Mouse (Mus musculus) kidney, adult 10 weeks (tissue): Measurements from ENCODE around the gene Gm48551. TPM values are rescaled to one million over a fixed set of nuclear protein-coding genes. Genes with fewer than 3 reads are reported as not detected.

ENCODE experiments used
- polyA plus RNA-seq: library from polyadenylated mRNA; stranded (reverse); fragments of 350-450 nt; fragmentation: Illumina TruSeq; extraction: RNeasy Lipid Tissue Mini Kit (QIAGEN cat#74804); gene quantifications from one replicate; pipeline ENCODE4 v1.2.3, GENCODE M21; 2014; ENCODE audit warnings: low read depth, low replicate concordance

Gm48551 gene
- polyA plus RNA-seq: not detected

GRCm38 (mm10) chr10:81383802-81384604, at the start of gene Gm48551, which contains the start of gene Dohh:
Gene Gm48551 (plus strand): TSS chr10:81384466.
Gene Dohh (plus strand): TSS chr10:81384428.

GRCm38 (mm10) chr10:81342686-81343505, 41.4 kb upstream of the Gm48551 start, which contains the start of gene Gipc3:
Gene Gipc3 (minus strand): TSS chr10:81343266.

GRCm38 (mm10) chr10:81350351-81351063, 33.8 kb upstream of the Gm48551 start, which contains the start of gene Hmg20b:
Gene Hmg20b (minus strand): TSS chr10:81350480.

GRCm38 (mm10) chr10:81356991-81357844, 27.0 kb upstream of the Gm48551 start, which contains the start of gene Mfsd12:
Gene Mfsd12 (plus strand): TSS chr10:81357491.

GRCm38 (mm10) chr10:81365672-81366476, 18.4 kb upstream of the Gm48551 start, which contains the start of gene 4930404N11Rik:
Gene 4930404N11Rik (minus strand): TSS chr10:81365816.

GRCm38 (mm10) chr10:81377793-81378552, 6.3 kb upstream of the Gm48551 start, which contains the start of gene Fzr1:
Gene Fzr1 (minus strand): TSS chr10:81378516.

GRCm38 (mm10) chr10:81388505-81389055, 4.3 kb downstream of the Gm48551 start, which contains the start of gene Gm48552:
Gene Gm48552 (plus strand): TSS chr10:81389005.

GRCm38 (mm10) chr10:81392781-81393185, 8.5 kb downstream of the Gm48551 start, which contains the start of gene Smim24:
Gene Smim24 (plus strand): TSS chr10:81393051.

Other genes with a start within 250 kb of the Gm48551 start
- 8.1 TPM for gene Zbtb7a, start 249.2 kb upstream of the Gm48551 start, polyA plus RNA-seq
- gene Pias4, start 216.5 kb upstream of the Gm48551 start, polyA plus RNA-seq: not detected
- gene Eef2, start 207.8 kb upstream of the Gm48551 start, polyA plus RNA-seq: 6.2 TPM
- not detected for gene Dapk3, start 201.5 kb upstream of the Gm48551 start, polyA plus RNA-seq
- not detected for gene 4930442H23Rik, start 200.6 kb upstream of the Gm48551 start, polyA plus RNA-seq
- gene Nmrk2, start 182.4 kb upstream of the Gm48551 start, polyA plus RNA-seq: not detected
- not detected for gene Atcay, start 153.6 kb upstream of the Gm48551 start, polyA plus RNA-seq
- gene Zfr2, start 151.3 kb upstream of the Gm48551 start, polyA plus RNA-seq: 0.20 TPM
- not detected for gene Matk, start 131.5 kb upstream of the Gm48551 start, polyA plus RNA-seq
- 1.6 TPM for gene Mrpl54, start 117.5 kb upstream of the Gm48551 start, polyA plus RNA-seq
- gene Apba3, start 117.5 kb upstream of the Gm48551 start, polyA plus RNA-seq: not detected
- 2.5 TPM for gene Tjp3, start 92.9 kb upstream of the Gm48551 start, polyA plus RNA-seq
- 1.1 TPM for gene Pip5k1c, start 91.5 kb upstream of the Gm48551 start, polyA plus RNA-seq
- 0.16 TPM for gene Cactin, start 63.4 kb upstream of the Gm48551 start, polyA plus RNA-seq
- not detected for gene Tbxa2r, start 55.7 kb upstream of the Gm48551 start, polyA plus RNA-seq
- not detected for gene Gipc3, start 41.2 kb upstream of the Gm48551 start, polyA plus RNA-seq
- gene Hmg20b, start 34.0 kb upstream of the Gm48551 start, polyA plus RNA-seq: 5.1 TPM
- 0.24 TPM for gene Mfsd12, start 27.0 kb upstream of the Gm48551 start, polyA plus RNA-seq
- gene 4930404N11Rik, start 18.6 kb upstream of the Gm48551 start, polyA plus RNA-seq: not detected
- gene Fzr1, start 6.0 kb upstream of the Gm48551 start, polyA plus RNA-seq: not detected
- not detected for gene Dohh, start within 50 bp of the Gm48551 start, polyA plus RNA-seq
- not detected for gene Gm48552, start 4.5 kb downstream of the Gm48551 start, polyA plus RNA-seq
- 25.1 TPM for gene Smim24, start 8.6 kb downstream of the Gm48551 start, polyA plus RNA-seq
- 11.8 TPM for gene Nfic, start 71.2 kb downstream of the Gm48551 start, polyA plus RNA-seq
- not detected for gene Celf5, start 98.2 kb downstream of the Gm48551 start, polyA plus RNA-seq
- gene Ncln, start 111.9 kb downstream of the Gm48551 start, polyA plus RNA-seq: 0.53 TPM
- not detected for gene S1pr4, start 115.7 kb downstream of the Gm48551 start, polyA plus RNA-seq
- gene Gna15, start 139.8 kb downstream of the Gm48551 start, polyA plus RNA-seq: not detected
- 2.5 TPM for gene Gna11, start 160.7 kb downstream of the Gm48551 start, polyA plus RNA-seq
- 18.4 TPM for gene Aes, start 175.0 kb downstream of the Gm48551 start, polyA plus RNA-seq
- gene Tle2, start 190.1 kb downstream of the Gm48551 start, polyA plus RNA-seq: 6.3 TPM
- gene Tle6, start 216.6 kb downstream of the Gm48551 start, polyA plus RNA-seq: 0.73 TPM
- gene BC025920, start 221.8 kb downstream of the Gm48551 start, polyA plus RNA-seq: 2.3 TPM
- gene Sirt6, start 243.3 kb downstream of the Gm48551 start, polyA plus RNA-seq: not detected
- 2.0 TPM for gene Ankrd24, start 244.1 kb downstream of the Gm48551 start, polyA plus RNA-seq